Mouse (Mus musculus): Measurements from ENCODE around the gene Pknox1. TPM values are rescaled to one million over a fixed set of nuclear protein-coding genes. Genes with fewer than 3 reads are reported as not detected.
A peak's percentile ranks its signal among the peaks of the same experiment; 100 is the strongest.
"Not testable (repeated sequence)": the region's sequence is repeated elsewhere in the genome, so short reads cannot be mapped to it uniquely, and the experiment has no call there.

Pknox1 gene
- polyA plus RNA-seq, 1 experiment from 2014 or later = 21.5 TPM

GRCm38 (mm10) chr17:31547974-31548373, 16.6 kb upstream of the Pknox1 start:
- no peaks in the 10 kb centered on the region for H3K36me3 ChIP-seq (ENCODE audit: insufficient read depth, low read length)
- WGBS = 69% methylated on average over 3 of the region's 3 CpGs
- H3K27me3 ChIP-seq (ENCODE audit: insufficient read depth, low read length) = no peaks in the 10 kb centered on the region
- H3K9me3 ChIP-seq (replicated peaks; ENCODE audit: low read length) = no peaks in the 10 kb centered on the region
- H3K4me1 ChIP-seq (replicated peaks; ENCODE audit: insufficient read depth, low read length) = no peaks in the 10 kb centered on the region
- ATAC-seq (replicated peaks; ENCODE audit: low FRiP score, low read depth) (no peak), DNase-seq (ENCODE audit: low spot score) (no peak)
- no peak for TF ChIP-seq CTCF (IDR thresholded peaks at IDR 0.05; ENCODE audit: low read depth)
- no peak overlapping the region for H3K9ac ChIP-seq (ENCODE audit: low read depth, low read length)
- no peak overlapping the region for H3K27ac ChIP-seq
- H3K4me2 ChIP-seq (ENCODE audit: low read length) = no peak overlapping the region
- H3K4me3 ChIP-seq (replicated peaks; ENCODE audit: low read depth, low read length) = no peak overlapping the region

GRCm38 (mm10) chr17:31549389-31549788, 15.1 kb upstream of the Pknox1 start:
- Histone ChIP-seq H3K4me3 (replicated peaks; ENCODE audit: low read depth, low read length) (no peak overlapping the region), H3K4me1 (replicated peaks; ENCODE audit: insufficient read depth, low read length) (no peaks in the 10 kb centered on the region), H3K9me3 (replicated peaks; ENCODE audit: low read length) (no peaks in the 10 kb centered on the region), H3K4me2 (ENCODE audit: low read length) (no peak overlapping the region), H3K9ac (ENCODE audit: low read depth, low read length) (no peak overlapping the region), H3K27me3 (ENCODE audit: insufficient read depth, low read length) (no peaks in the 10 kb centered on the region), H3K27ac (peak overlapping the region; percentile 36), H3K36me3 (ENCODE audit: insufficient read depth, low read length) (no peaks in the 10 kb centered on the region)
- no peak for DNase-seq (ENCODE audit: low spot score)
- 26% methylated on average over 8 of the region's 8 CpGs for WGBS
- ATAC-seq (replicated peaks; ENCODE audit: low FRiP score, low read depth) = peak; percentile 84
- TF ChIP-seq CTCF (IDR thresholded peaks at IDR 0.05; ENCODE audit: low read depth) = no peak

- 96% methylated on average over 23 of the region's 23 CpGs for WGBS
- H3K4me2 ChIP-seq (ENCODE audit: low read length); H3K9me3 ChIP-seq (replicated peaks; ENCODE audit: low read length); ATAC-seq (replicated peaks; ENCODE audit: low FRiP score, low read depth); H3K9ac ChIP-seq (ENCODE audit: low read depth, low read length); H3K4me1 ChIP-seq (replicated peaks; ENCODE audit: insufficient read depth, low read length); H3K27ac ChIP-seq; H3K27me3 ChIP-seq (ENCODE audit: insufficient read depth, low read length); H3K36me3 ChIP-seq (ENCODE audit: insufficient read depth, low read length); H3K4me3 ChIP-seq (replicated peaks; ENCODE audit: low read depth, low read length); DNase-seq (ENCODE audit: low spot score): not testable (repeated sequence)
These were observed 11.9 kb upstream of the Pknox1 start for GRCm38 (mm10) chr17:31552601-31553000.

- Histone ChIP-seq H3K9ac (ENCODE audit: low read depth, low read length) (no peak overlapping the region), H3K27me3 (ENCODE audit: insufficient read depth, low read length) (no peaks in the 10 kb centered on the region), H3K36me3 (ENCODE audit: insufficient read depth, low read length) (no peaks in the 10 kb centered on the region), H3K4me3 (replicated peaks; ENCODE audit: low read depth, low read length) (no peak overlapping the region), H3K4me2 (ENCODE audit: low read length) (no peak overlapping the region), H3K4me1 (replicated peaks; ENCODE audit: insufficient read depth, low read length) (peaks cover 15% of the 10 kb centered on the region), H3K9me3 (replicated peaks; ENCODE audit: low read length) (no peaks in the 10 kb centered on the region), H3K27ac (no peak overlapping the region)
- no peak for ATAC-seq (replicated peaks; ENCODE audit: low FRiP score, low read depth)
- TF ChIP-seq CTCF (IDR thresholded peaks at IDR 0.05; ENCODE audit: low read depth) = no peak
- 79% methylated on average over 4 of the region's 4 CpGs for WGBS
- no peak for DNase-seq (ENCODE audit: low spot score)
These were observed 8.3 kb upstream of the Pknox1 start for GRCm38 (mm10) chr17:31556253-31556652.

- H3K4me2 ChIP-seq (ENCODE audit: low read length) = peak overlapping the region; percentile 32; the same call in 1 of the 2 replicates
- no peak overlapping the region for H3K9ac ChIP-seq (ENCODE audit: low read depth, low read length)
- no peaks in the 10 kb centered on the region for H3K36me3 ChIP-seq (ENCODE audit: insufficient read depth, low read length)
- H3K27me3 ChIP-seq (ENCODE audit: insufficient read depth, low read length) = no peaks in the 10 kb centered on the region
- DNase-seq (ENCODE audit: low spot score) = peak; percentile 86
- no peaks in the 10 kb centered on the region for H3K9me3 ChIP-seq (replicated peaks; ENCODE audit: low read length)
- peaks cover 15% of the 10 kb centered on the region for H3K4me1 ChIP-seq (replicated peaks; ENCODE audit: insufficient read depth, low read length)
- peak overlapping the region; percentile 57; the same call in 1 of the 2 replicates for H3K27ac ChIP-seq
- peak; percentile 55; the same call in 1 of the 2 replicates for ATAC-seq (replicated peaks; ENCODE audit: low FRiP score, low read depth)
- WGBS = 44% methylated on average over 11 of the region's 11 CpGs
- TF ChIP-seq CTCF (IDR thresholded peaks at IDR 0.05; ENCODE audit: low read depth) = no peak
- no peak overlapping the region for H3K4me3 ChIP-seq (replicated peaks; ENCODE audit: low read depth, low read length)
These were observed 7.2 kb upstream of the Pknox1 start for GRCm38 (mm10) chr17:31557124-31557880.

- Histone ChIP-seq H3K4me1 (replicated peaks; ENCODE audit: insufficient read depth, low read length) (peaks cover 15% of the 10 kb centered on the region), H3K4me3 (replicated peaks; ENCODE audit: low read depth, low read length) (no peak overlapping the region), H3K36me3 (ENCODE audit: insufficient read depth, low read length) (no peaks in the 10 kb centered on the region), H3K9ac (ENCODE audit: low read depth, low read length) (0 out of 2 replicates have a peak overlapping the region, but pooled peaks have one; percentile 23), H3K27me3 (ENCODE audit: insufficient read depth, low read length) (no peaks in the 10 kb centered on the region), H3K9me3 (replicated peaks; ENCODE audit: low read length) (no peaks in the 10 kb centered on the region), H3K4me2 (ENCODE audit: low read length) (peak overlapping the region; percentile 32; the same call in 1 of the 2 replicates), H3K27ac (peak overlapping the region; percentile 57)
- ATAC-seq (replicated peaks; ENCODE audit: low FRiP score, low read depth) (0 out of 2 replicates have a peak, but pooled peaks have one; percentile 34), DNase-seq (ENCODE audit: low spot score) (no peak)
- TF ChIP-seq CTCF (IDR thresholded peaks at IDR 0.05; ENCODE audit: low read depth) = no peak
- WGBS = 53% methylated on average over 10 of the region's 10 CpGs
These were observed 6.5 kb upstream of the Pknox1 start for GRCm38 (mm10) chr17:31557947-31558542.

All from kidney, postnatal 0 days (tissue).